Mouse (Mus musculus) hindbrain, embryonic 12.5 days (tissue): ENCODE results near the gene Utp18. TPM values are rescaled to one million over a fixed set of nuclear protein-coding genes. Genes with fewer than 3 reads are reported as not detected.

Experiments used
- ATAC-seq: fragments of 200-750 bp; cut with Nextera tagmentation; 2 replicates; pipeline ENCODE4 v1.8.0; 2017; ENCODE audit warnings: moderate TSS enrichment; ENCODE audit not compliant: low FRiP score
- H3K27ac ChIP-seq: fragments of 300-500 bp; sonication (generic); 2 replicates; pipeline ENCODE4 v1.5.1; 2016; ENCODE audit warnings: mild to moderate bottlenecking
- H3K27me3 ChIP-seq: fragments of 300-500 bp; sonication (generic); 2 replicates; pipeline ENCODE4 v1.6.1; 2016; ENCODE audit warnings: mild to moderate bottlenecking
- H3K36me3 ChIP-seq: fragments of 300-500 bp; sonication (generic); 2 replicates; pipeline ENCODE4 v1.6.1; 2016; ENCODE audit warnings: mild to moderate bottlenecking
- H3K4me1 ChIP-seq: fragments of 300-500 bp; sonication (generic); 2 replicates; pipeline ENCODE4 v1.6.1; 2016
- H3K4me2 ChIP-seq: fragments of 300-500 bp; sonication (generic); replicated peaks from 2 replicates; pipeline ENCODE4 v1.6.1; 2016; ENCODE audit warnings: mild to moderate bottlenecking
- H3K4me3 ChIP-seq: fragments of 300-500 bp; sonication (generic); 2 replicates; pipeline ENCODE4 v1.5.1; 2016; ENCODE audit warnings: mild to moderate bottlenecking
- H3K9ac ChIP-seq: fragments of 300-500 bp; sonication (generic); 2 replicates; pipeline ENCODE4 v1.6.1; 2016; ENCODE audit warnings: mild to moderate bottlenecking, moderate library complexity
- H3K9me3 ChIP-seq: fragments of 300-500 bp; sonication (generic); replicated peaks from 2 replicates; pipeline ENCODE4 v1.6.1; 2016; ENCODE audit warnings: mild to moderate bottlenecking
- WGBS: fragments of 180-500 bp; shearing (Covaris S2); methylation state at CpG from one replicate; pipeline ENCODE4 v1.1.7; 2016; 5-methylcytosine and 5-hydroxymethylcytosine counted together
- polyA plus RNA-seq: library from polyadenylated mRNA; unstranded; fragments of >200 nt; fragmentation: Nextera tagmentation; extraction: Ambion mirVana; gene quantifications from 2 replicates; pipeline ENCODE4 v1.2.1, GENCODE M21; 2016

Gene Utp18
- polyA plus RNA-seq, 1 experiment from 2014 or later, result 40.5 TPM

DNA sequence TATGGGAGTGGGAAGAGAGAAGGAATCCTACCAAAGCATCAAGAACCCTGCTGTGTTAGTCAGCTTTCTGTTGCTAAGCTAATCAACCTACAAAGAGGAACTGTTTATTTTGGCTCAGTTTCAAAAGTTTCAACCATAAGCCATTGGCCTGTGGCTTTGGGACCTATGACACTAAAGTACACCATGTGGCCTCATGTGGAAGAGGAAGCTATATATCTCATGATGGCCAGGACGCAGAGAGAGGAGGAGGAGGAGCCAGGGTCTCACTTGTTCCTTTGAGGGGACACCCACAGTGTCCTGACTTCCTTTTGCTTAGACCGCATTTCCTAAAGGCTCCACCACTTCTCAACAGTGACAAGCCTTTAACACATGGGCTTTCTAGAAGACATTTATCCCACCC, 64.0 kb downstream of the Utp18 start:
- Histone ChIP-seq H3K4me2 (no peak overlapping the region), H3K4me3 (no peak overlapping the region), H3K9ac (no peak overlapping the region), H3K4me1 (peaks cover 8% of the 10 kb centered on the region; the same call in 1 of the 2 replicates), H3K27ac (no peak overlapping the region), H3K27me3 (no peaks in the 10 kb centered on the region), H3K36me3 (no peaks in the 10 kb centered on the region), H3K9me3 (no peaks in the 10 kb centered on the region)
- WGBS, result 69% methylated on average over 2 of the region's 2 CpGs
- no peak for ATAC-seq

GRCm38 (mm10) chr11:93817966-93818738, 67.4 kb downstream of the Utp18 start:
- ATAC-seq, result no peak
- no peak overlapping the region for H3K27ac ChIP-seq
- WGBS, result 50% methylated on average over 15 of the region's 15 CpGs
- H3K27me3 ChIP-seq, result no peaks in the 10 kb centered on the region
- no peak overlapping the region for H3K4me3 ChIP-seq
- no peak overlapping the region for H3K9ac ChIP-seq
- H3K9me3 ChIP-seq, result no peaks in the 10 kb centered on the region
- H3K4me2 ChIP-seq, result no peak overlapping the region
- peaks cover 8% of the 10 kb centered on the region; the same call in 1 of the 2 replicates for H3K4me1 ChIP-seq
- H3K36me3 ChIP-seq, result no peaks in the 10 kb centered on the region

DNA sequence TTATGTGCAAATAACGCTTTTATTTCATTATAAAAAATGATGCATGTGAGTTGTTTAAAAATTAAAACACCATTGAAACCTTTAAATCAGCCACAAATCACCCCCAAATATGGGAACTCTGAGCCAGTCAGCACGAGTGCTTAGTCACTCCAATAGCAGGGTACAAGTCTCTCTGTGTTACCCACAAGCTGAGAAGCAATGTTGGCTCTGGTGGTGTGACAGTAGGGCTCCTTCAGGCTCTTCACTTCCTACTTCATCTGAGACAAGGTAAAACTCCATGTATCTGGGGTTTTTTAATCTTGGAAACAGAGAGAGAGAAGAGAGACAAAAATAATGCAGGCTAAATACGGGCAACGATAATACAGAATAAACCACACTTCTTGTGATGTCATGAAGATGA, 72.6 kb downstream of the Utp18 start:
- Histone ChIP-seq H3K36me3 (no peaks in the 10 kb centered on the region), H3K27ac (no peak overlapping the region), H3K4me2 (no peak overlapping the region), H3K27me3 (no peaks in the 10 kb centered on the region), H3K9me3 (no peaks in the 10 kb centered on the region), H3K4me1 (no peaks in the 10 kb centered on the region), H3K9ac (no peak overlapping the region), H3K4me3 (no peak overlapping the region)
- WGBS, result 88% methylated on average over 4 of the region's 4 CpGs
- ATAC-seq, result no peak

GRCm38 (mm10) chr11:93812125-93812868, 73.3 kb downstream of the Utp18 start:
- no peak; the same call in 1 of the 2 replicates for ATAC-seq
- no peak overlapping the region for H3K4me2 ChIP-seq
- no peak overlapping the region for H3K27ac ChIP-seq
- no peak overlapping the region for H3K4me3 ChIP-seq
- H3K36me3 ChIP-seq, result no peaks in the 10 kb centered on the region
- H3K9ac ChIP-seq, result no peak overlapping the region
- H3K27me3 ChIP-seq, result no peaks in the 10 kb centered on the region
- no peaks in the 10 kb centered on the region for H3K4me1 ChIP-seq
- WGBS, result 37% methylated on average over 11 of the region's 11 CpGs
- no peaks in the 10 kb centered on the region for H3K9me3 ChIP-seq

Other genes starting within 250 kb of the Utp18 start
- 50.1 and 54.0 TPM in 2 replicates for gene Mbtd1, start 86 bp upstream of the Utp18 start, polyA plus RNA-seq
- gene Nme2, start 70.5 kb upstream of the Utp18 start, polyA plus RNA-seq, result 118 and 124 TPM in 2 replicates
- gene Gm20390, start 82.5 kb upstream of the Utp18 start, polyA plus RNA-seq, result 327 and 355 TPM in 2 replicates
- gene Nme1, start 82.8 kb upstream of the Utp18 start, polyA plus RNA-seq, result 172 and 210 TPM in 2 replicates
- 119 and 123 TPM in 2 replicates for gene Spag9, start 110.3 kb upstream of the Utp18 start, polyA plus RNA-seq